Mouse (Mus musculus) liver, embryonic 14.5 days (tissue): ENCODE results near the gene Lrig3. TPM values are rescaled to one million over a fixed set of nuclear protein-coding genes. Genes with fewer than 3 reads are reported as not detected.
A peak's percentile ranks its signal among the peaks of the same experiment; 100 is the strongest.

Experiments used
- ATAC-seq: fragments of 200-750 bp; cut with Nextera tagmentation; 2 replicates; pipeline ENCODE4 v1.8.0; 2017; ENCODE audit warnings: moderate number of reproducible peaks, mild to moderate bottlenecking, moderate library complexity; ENCODE audit not compliant: insufficient read depth
- DNase-seq, 3 experiments: peaks; one replicate each; pipeline ENCODE4 v3.0.0-alpha.2; 2012 to 2013; ENCODE audit warnings: low read depth in 3 of 3, low spot score in 3 of 3
- H3K27ac ChIP-seq: fragments of 300-500 bp; sonication (generic); 2 replicates; pipeline ENCODE4 v1.5.1; 2014; ENCODE audit warnings: moderate library complexity, mild to moderate bottlenecking, control low read depth, inconsistent platforms
- H3K27me3 ChIP-seq: fragments of 300-500 bp; sonication (generic); 2 replicates; pipeline ENCODE4 v1.6.1; 2014; ENCODE audit warnings: mild to moderate bottlenecking, low read length, moderate library complexity; ENCODE audit not compliant: control insufficient read depth, insufficient read depth
- H3K36me3 ChIP-seq: fragments of 300-500 bp; sonication (generic); replicated peaks from 2 replicates; pipeline ENCODE4 v1.6.1; 2014; ENCODE audit warnings: low read depth; ENCODE audit not compliant: control insufficient read depth, insufficient read depth
- H3K4me1 ChIP-seq, 2 experiments: fragments of 200-500 bp in 1 of 2; fragments of 300-500 bp in 1 of 2; sonication (generic) in 1 of 2; replicated peaks; 2 replicates each; pipeline ENCODE4 v1.6.1; 2012 to 2014; ENCODE audit warnings: antibody characterized with exemption in 1 of 2, inconsistent platforms in 1 of 2, low read length in 1 of 2; ENCODE audit not compliant: control insufficient read depth in 2 of 2, insufficient read depth in 2 of 2
- H3K4me2 ChIP-seq: fragments of 300-500 bp; sonication (generic); 2 replicates; pipeline ENCODE4 v1.6.1; 2014; ENCODE audit warnings: low read depth, mild to moderate bottlenecking, control low read depth, moderate library complexity
- H3K4me3 ChIP-seq, 2 experiments: fragments of 200-500 bp in 1 of 2; fragments of 300-500 bp in 1 of 2; sonication (generic) in 1 of 2; 2 replicates each; pipeline ENCODE4 v1.5.1; 2012 to 2014; ENCODE audit warnings: low read depth in 2 of 2, low read length in 2 of 2, mild to moderate bottlenecking in 2 of 2, control low read depth in 1 of 2, inconsistent platforms in 1 of 2, moderate library complexity in 1 of 2; ENCODE audit not compliant: insufficient read depth in 1 of 2
- H3K9ac ChIP-seq: fragments of 300-500 bp; sonication (generic); replicated peaks from 2 replicates; pipeline ENCODE4 v1.6.1; 2014; ENCODE audit warnings: mild to moderate bottlenecking, control low read depth, moderate library complexity
- H3K9me3 ChIP-seq: fragments of 300-500 bp; sonication (generic); 2 replicates; pipeline ENCODE4 v1.6.1; 2016; ENCODE audit warnings: low read length, mixed read lengths; ENCODE audit not compliant: control insufficient read depth
- CTCF ChIP-seq: IDR thresholded peaks from 2 replicates; pipeline ENCODE4 v1.5.1; 2016; ENCODE audit warnings: antibody characterized with exemption, low read depth, control low read depth
- EP300 ChIP-seq: IDR thresholded peaks from 2 replicates; pipeline ENCODE4 v1.6.1; 2016; ENCODE audit warnings: antibody characterized with exemption, low read depth
- WGBS: fragments of 180-500 bp; shearing (Covaris S2); extraction: QIAGEN DNeasy Blood & Tissue Kit; methylation state at CpG from one replicate; pipeline ENCODE4 v1.1.7; 2014; ENCODE audit not compliant: insufficient replicate concordance; 5-methylcytosine and 5-hydroxymethylcytosine counted together
- polyA plus RNA-seq, 2 experiments: library from polyadenylated mRNA; depleted of rRNA in 1 of 2; stranded (reverse) in 1 of 2; unstranded in 1 of 2; fragments of >200 nt; fragmentation: Nextera tagmentation in 1 of 2; extraction: Ambion mirVana in 1 of 2; gene quantifications; 2 replicates each; pipeline versions ENCODE4 v1.2.1 to v1.2.3; 2012 to 2014

The Lrig3 gene
- polyA plus RNA-seq, 2 experiments = 0.71 to 1.1 TPM

- DNase-seq = no peak
- no peak for ATAC-seq
- Histone ChIP-seq H3K9ac (no peak overlapping the region), H3K4me2 (no peak overlapping the region), H3K4me1 (no peaks in the 10 kb centered on the region), H3K4me3 (no peak overlapping the region), H3K27me3 (no peaks in the 10 kb centered on the region), H3K27ac (no peak overlapping the region), H3K36me3 (no peaks in the 10 kb centered on the region), H3K9me3 (no peaks in the 10 kb centered on the region; the same call in 1 of the 2 replicates)
- WGBS = 51% methylated on average over 11 of the region's 11 CpGs
- TF ChIP-seq EP300 (no peak), CTCF (no peak)
Observed at GRCm38 (mm10) chr10:126013667-126014066, 47.7 kb downstream of the Lrig3 start.

DNA sequence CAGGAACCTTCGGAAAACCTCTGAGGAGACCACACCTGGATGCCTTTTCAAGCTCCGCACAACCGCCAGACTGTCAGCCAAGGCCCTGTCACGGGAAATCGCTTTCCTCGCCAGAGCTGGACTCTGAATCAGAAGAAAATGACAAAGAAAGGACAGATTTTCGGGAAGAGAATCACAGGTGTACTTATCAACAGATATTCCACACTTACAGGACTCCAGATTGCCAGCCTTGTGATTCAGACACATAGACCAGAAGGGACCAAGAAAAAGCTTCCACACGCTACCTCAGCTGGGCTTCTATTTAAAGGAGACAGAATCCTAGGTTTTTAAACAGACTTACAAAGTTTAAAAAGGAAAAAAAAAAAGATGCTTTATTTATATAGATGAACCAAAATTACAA lies 48.7 kb downstream of the Lrig3 start:
- Histone ChIP-seq H3K4me2 (no peak overlapping the region), H3K9ac (no peak overlapping the region), H3K4me1 (no peaks in the 10 kb centered on the region; a peak in 1 of 4 replicates), H3K9me3 (no peaks in the 10 kb centered on the region), H3K27ac (no peak overlapping the region), H3K36me3 (no peaks in the 10 kb centered on the region), H3K27me3 (no peaks in the 10 kb centered on the region), H3K4me3 (no peak overlapping the region)
- no peak for ATAC-seq
- WGBS = 68% methylated on average over 8 of the region's 8 CpGs
- DNase-seq = no peak
- TF ChIP-seq EP300 = no peak
- no peak for TF ChIP-seq CTCF

GRCm38 (mm10) chr10:126015644-126016043 lies 49.7 kb downstream of the Lrig3 start:
- TF ChIP-seq EP300 (no peak), CTCF (no peak)
- DNase-seq (no peak), ATAC-seq (no peak)
- no peaks in the 10 kb centered on the region for H3K36me3 ChIP-seq
- H3K9me3 ChIP-seq = no peaks in the 10 kb centered on the region
- WGBS = 71% methylated on average over 6 of the region's 6 CpGs
- no peaks in the 10 kb centered on the region for H3K27me3 ChIP-seq
- H3K9ac ChIP-seq = no peak overlapping the region
- H3K4me3 ChIP-seq = no peak overlapping the region
- H3K27ac ChIP-seq = no peak overlapping the region
- no peak overlapping the region for H3K4me2 ChIP-seq
- H3K4me1 ChIP-seq = no peaks in the 10 kb centered on the region; a peak in 1 of 4 replicates

DNA sequence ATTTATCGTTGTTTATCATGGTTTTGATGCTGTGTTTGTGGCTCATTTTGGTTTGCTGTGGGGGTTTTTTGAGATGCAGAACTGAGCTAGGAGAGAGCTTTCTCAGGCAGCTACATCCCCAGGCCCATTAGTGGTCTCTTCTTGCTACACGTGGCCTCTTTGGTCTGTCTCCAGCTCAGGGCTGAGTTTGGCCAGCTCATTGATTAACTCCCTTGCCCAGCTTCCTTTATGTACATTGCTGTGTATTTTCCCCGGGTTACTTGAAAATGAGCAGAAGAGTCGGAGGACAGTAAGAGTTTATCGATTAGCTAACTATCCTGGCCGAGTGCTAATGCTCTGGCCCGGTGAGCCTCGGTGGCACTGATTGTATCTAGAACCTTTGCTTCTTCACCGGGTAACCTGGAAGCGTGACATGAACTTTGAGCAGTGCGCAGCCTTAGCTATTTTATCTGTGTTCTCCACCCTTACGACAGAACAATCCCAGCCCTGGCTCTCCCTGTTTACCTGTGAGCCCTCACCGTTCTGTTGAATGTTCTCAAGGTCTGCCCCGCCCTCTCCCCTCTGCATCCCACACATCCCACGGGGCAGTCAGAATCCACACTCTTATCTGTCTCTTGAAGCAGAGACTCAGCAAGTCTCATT lies 53.5 kb downstream of the Lrig3 start:
- H3K4me2 ChIP-seq = no peak overlapping the region

DNA sequence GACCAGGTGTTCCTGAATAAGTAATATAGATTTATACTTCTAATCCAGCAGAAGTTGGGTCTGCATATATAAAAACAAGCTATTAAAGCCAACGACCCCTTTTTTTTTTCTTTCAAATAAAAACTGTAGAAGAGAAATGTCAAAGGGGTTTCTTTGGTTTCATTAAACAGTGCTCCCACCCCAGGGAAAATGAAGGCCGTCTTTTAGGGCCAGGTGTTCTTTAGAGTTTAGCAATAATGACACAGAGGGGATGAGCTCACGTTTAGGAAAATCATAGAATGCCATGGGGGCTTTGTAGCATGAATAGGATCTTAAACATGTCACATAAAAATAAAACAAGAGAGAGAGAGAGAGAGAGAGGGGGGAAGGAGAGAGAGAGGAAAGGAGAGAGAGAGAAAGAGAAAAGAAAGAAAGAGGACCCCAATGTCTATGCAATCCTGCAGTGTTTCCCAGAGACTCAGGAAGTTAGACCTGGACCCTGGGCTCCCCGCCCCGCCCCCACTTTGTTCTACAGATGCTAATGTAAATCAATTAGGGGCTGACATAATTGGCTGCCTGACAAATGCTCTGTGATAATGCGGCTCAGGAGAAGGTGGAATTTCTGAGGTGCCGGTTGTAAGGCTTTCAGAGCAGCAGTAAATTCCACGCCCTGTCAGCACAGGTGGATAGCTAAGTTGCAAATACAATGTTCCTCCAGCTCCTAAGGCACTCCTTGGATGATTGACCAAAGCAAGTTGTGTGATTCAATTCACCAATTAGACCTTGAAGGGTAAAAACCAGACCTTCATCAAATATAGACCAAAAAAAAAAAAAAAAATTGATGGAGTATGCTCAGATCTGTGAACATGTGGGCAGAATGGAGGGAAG lies 62.8 kb downstream of the Lrig3 start:
- Histone ChIP-seq H3K4me1 (no peaks in the 10 kb centered on the region), H3K27ac (no peak overlapping the region), H3K4me3 (no peak overlapping the region), H3K9ac (no peak overlapping the region), H3K9me3 (no peaks in the 10 kb centered on the region), H3K27me3 (no peaks in the 10 kb centered on the region), H3K36me3 (no peaks in the 10 kb centered on the region), H3K4me2 (no peak overlapping the region)
- WGBS = 29% methylated on average over 8 of the region's 8 CpGs
- no peak for TF ChIP-seq EP300
- TF ChIP-seq CTCF = no peak
- DNase-seq (no peak), ATAC-seq (no peak)

More for the DNA sequence above, 53.5 kb downstream of the Lrig3 start:
- H3K27ac ChIP-seq = no peak overlapping the region
- H3K27me3 ChIP-seq = no peaks in the 10 kb centered on the region
- no peaks in the 10 kb centered on the region for H3K36me3 ChIP-seq
- H3K4me3 ChIP-seq = no peak overlapping the region
- 60% methylated on average over 15 of the region's 15 CpGs for WGBS
- ATAC-seq (0 out of 2 replicates have a peak, but pooled peaks have one; percentile 28), DNase-seq (no peak)
- no peak for TF ChIP-seq EP300
- TF ChIP-seq CTCF = no peak
- no peaks in the 10 kb centered on the region; a peak in 1 of 4 replicates for H3K4me1 ChIP-seq
- no peaks in the 10 kb centered on the region for H3K9me3 ChIP-seq
- H3K9ac ChIP-seq = no peak overlapping the region
